Mouse (Mus musculus) kidney, embryonic 14.5 days (tissue): ENCODE results near the gene Eef1a1. TPM values are rescaled to one million over a fixed set of nuclear protein-coding genes. Genes with fewer than 3 reads are reported as not detected.
A peak's percentile ranks its signal among the peaks of the same experiment; 100 is the strongest.

Experiments used
- ATAC-seq: fragments of 200-750 bp; cut with Nextera tagmentation; 2 replicates; pipeline ENCODE4 v1.8.0; 2017; ENCODE audit warnings: moderate number of reproducible peaks, mild to moderate bottlenecking, moderate TSS enrichment, moderate library complexity; ENCODE audit not compliant: low FRiP score, low TSS enrichment
- H3K27ac ChIP-seq: fragments of 300-500 bp; sonication (generic); 2 replicates; pipeline ENCODE4 v1.5.1; 2014; ENCODE audit warnings: low read depth, mild to moderate bottlenecking, low read length, moderate library complexity, mixed read lengths
- H3K27me3 ChIP-seq: fragments of 300-500 bp; sonication (generic); 2 replicates; pipeline ENCODE4 v1.6.1; 2014; ENCODE audit warnings: mild to moderate bottlenecking, low read length; ENCODE audit not compliant: control insufficient read depth, insufficient read depth
- H3K36me3 ChIP-seq: fragments of 300-500 bp; sonication (generic); 2 replicates; pipeline ENCODE4 v1.6.1; 2014; ENCODE audit warnings: low read length, mixed read lengths; ENCODE audit not compliant: control insufficient read depth, insufficient read depth
- H3K4me1 ChIP-seq: fragments of 300-500 bp; sonication (generic); 2 replicates; pipeline ENCODE4 v1.6.1; 2014; ENCODE audit warnings: low read length, mixed read lengths; ENCODE audit not compliant: control insufficient read depth, insufficient read depth
- H3K4me2 ChIP-seq: fragments of 300-500 bp; sonication (generic); replicated peaks from 2 replicates; pipeline ENCODE4 v1.6.1; 2014; ENCODE audit warnings: low read depth, mild to moderate bottlenecking, low read length
- H3K4me3 ChIP-seq: fragments of 300-500 bp; sonication (generic); 2 replicates; pipeline ENCODE4 v1.5.1; 2014; ENCODE audit warnings: mild to moderate bottlenecking, low read length
- H3K9ac ChIP-seq: fragments of 300-500 bp; sonication (generic); 2 replicates; pipeline ENCODE4 v1.6.1; 2014; ENCODE audit warnings: low read depth, mild to moderate bottlenecking, low read length, moderate library complexity
- H3K9me3 ChIP-seq: fragments of 300-500 bp; sonication (generic); 2 replicates; pipeline ENCODE4 v1.6.1; 2016; ENCODE audit warnings: low read length; ENCODE audit not compliant: control insufficient read depth
- WGBS: fragments of 180-500 bp; shearing (Covaris S2); extraction: QIAGEN DNeasy Blood & Tissue Kit; methylation state at CpG from one replicate; pipeline ENCODE4 v1.1.7; 2014; 5-methylcytosine and 5-hydroxymethylcytosine counted together
- polyA plus RNA-seq: library from polyadenylated mRNA; unstranded; fragments of >200 nt; fragmentation: Nextera tagmentation; extraction: Ambion mirVana; gene quantifications from 2 replicates; pipeline ENCODE4 v1.2.1, GENCODE M21; 2014

Eef1a1 gene
- polyA plus RNA-seq, 1 experiment from 2014 or later: 6,193 TPM

DNA sequence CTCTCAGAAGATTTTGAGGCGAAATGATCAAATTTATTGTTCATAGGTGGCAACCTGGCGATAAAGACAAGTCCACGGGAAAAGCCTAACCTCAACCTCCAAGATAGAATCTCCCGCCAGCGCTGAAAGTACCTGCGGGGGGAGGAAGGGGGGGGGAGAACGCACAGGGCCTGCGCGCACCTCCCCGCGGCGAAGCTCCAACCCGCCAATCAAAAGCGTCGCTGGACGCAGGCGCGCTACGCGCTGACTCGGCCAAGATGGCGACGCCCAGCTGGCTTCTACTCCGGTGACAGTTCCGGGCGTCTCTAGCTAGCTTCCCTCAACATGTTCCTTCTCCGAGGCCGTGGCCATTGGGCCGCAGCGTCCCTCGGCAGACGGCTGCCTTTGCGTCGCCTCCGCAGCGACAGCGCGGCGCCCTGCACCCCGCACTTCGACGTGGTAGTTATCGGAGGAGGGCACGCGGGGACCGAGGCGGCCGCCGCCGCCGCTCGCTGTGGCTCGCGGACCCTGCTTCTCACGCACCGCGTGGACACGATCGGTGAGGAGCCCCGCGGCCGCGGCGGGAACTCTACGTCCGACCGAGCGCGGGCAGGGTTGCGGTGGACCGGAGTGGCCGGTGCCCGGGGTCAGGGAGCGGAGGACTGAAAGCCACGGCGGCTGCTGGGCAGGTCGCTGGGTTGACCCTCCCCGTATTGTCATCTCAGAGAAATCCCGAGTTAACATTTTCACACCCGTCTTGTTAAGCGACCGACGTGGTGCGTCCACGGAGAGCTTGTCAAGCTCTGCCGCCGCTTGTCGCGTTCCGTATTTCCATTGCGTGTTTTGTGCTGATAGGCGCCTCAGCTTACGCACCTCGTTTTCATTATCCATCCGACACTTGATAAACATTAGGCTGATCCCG, 40.7 kb downstream of the Eef1a1 start, which contains the start of the genes Mto1 and Gm17324:
Gene Mto1, plus strand, starts transcription at position 236 of the 901 bp plus-strand sequence.
Gene Gm17324, minus strand, starts transcription at position 814 of the 901 bp plus-strand sequence.
- Histone ChIP-seq H3K9ac (peak within 1 kb of the TSS; percentile 94), H3K9me3 (no peaks in the 10 kb centered on the region), H3K4me2 (peak within 1 kb of the TSS; percentile 77), H3K27ac (peak within 1 kb of the TSS; percentile 69; the same call in 1 of the 2 replicates), H3K4me1 (0 out of 2 replicates have a peak, but pooled peaks cover 2% of the 10 kb centered on the region), H3K27me3 (peaks cover 30% of the 10 kb centered on the region), H3K4me3 (peak within 1 kb of the TSS; percentile 96), H3K36me3 (peaks cover 6% of the 10 kb centered on the region; the same call in 1 of the 2 replicates)
- ATAC-seq: peak; percentile 95
- under 1% methylated on average over 95 of the region's 96 CpGs for WGBS

DNA sequence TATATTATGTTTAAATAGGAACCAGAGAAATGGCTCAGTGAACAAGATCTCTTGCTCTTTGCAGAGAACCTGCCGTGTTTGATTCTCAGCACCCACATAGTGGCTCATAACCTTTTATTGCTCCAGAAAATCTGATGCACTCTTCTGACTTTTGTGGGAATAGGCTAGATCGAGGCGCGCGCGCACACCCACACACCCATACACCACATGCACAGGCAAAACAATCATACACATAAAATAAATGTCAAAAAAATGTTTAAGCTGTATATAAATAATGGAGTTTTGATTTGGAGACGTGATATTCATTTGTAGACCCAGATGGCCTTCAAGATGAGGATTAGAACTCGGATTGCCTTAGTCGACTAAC, 41.4 kb downstream of the Eef1a1 start:
- peak; percentile 18; the same call in 1 of the 2 replicates for ATAC-seq
- Histone ChIP-seq H3K9ac (peak overlapping the region; percentile 94; the same call in 1 of the 2 replicates), H3K27ac (no peak overlapping the region), H3K9me3 (no peaks in the 10 kb centered on the region), H3K4me3 (peak overlapping the region; percentile 96), H3K27me3 (peaks cover 36% of the 10 kb centered on the region), H3K36me3 (peaks cover 3% of the 10 kb centered on the region; the same call in 1 of the 2 replicates), H3K4me2 (peak overlapping the region; percentile 77), H3K4me1 (0 out of 2 replicates have a peak, but pooled peaks cover 3% of the 10 kb centered on the region)
- 24% methylated on average over 9 of the region's 9 CpGs for WGBS

DNA sequence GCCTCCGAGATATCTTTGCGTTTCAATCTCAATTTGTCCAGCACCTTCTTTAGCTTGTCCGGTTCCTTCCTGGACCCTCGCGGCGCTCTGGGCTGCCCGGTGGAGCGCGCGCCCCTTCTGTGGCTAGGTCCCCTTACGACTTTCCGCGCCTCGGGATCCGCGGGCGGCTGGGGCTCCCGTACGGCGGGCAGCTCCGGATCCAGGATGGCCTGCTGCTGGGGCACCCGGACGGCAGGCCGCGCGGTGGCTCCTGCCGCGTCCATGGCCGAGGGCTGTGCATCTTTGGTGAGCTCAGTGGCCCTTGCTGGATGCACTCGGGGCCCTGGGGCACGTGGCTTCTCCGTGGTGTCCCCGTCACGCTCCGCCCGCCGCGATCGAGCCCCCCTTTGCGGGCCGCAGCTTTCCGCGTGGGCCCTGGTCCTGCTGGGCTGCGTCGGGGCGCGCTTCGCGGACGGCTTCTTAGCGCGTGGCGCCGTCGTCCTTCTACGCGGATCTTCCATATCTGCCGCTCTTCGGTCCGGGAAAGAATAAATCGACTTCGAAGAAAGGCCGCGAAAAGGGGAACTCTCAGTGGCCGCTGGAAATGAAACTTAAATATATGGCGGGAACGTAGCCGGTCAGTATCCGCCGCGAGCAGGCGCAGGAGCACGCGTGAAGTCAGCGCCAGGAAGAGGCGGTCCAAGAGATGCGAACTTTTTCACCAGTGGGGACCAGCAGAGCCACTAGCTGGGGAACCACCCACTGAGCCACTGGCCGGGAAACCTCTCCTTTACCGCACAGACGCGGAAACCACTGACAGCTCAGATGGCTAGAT, 46.2 kb downstream of the Eef1a1 start, which contains the start of gene Cgas:
Gene Cgas, minus strand, starts transcription at position 659 of the 814 bp plus-strand sequence.
- Histone ChIP-seq H3K4me2 (peak within 1 kb of the TSS; percentile 82), H3K27me3 (peaks cover 62% of the 10 kb centered on the region)
- WGBS: under 1% methylated on average over 81 of the region's 81 CpGs

GRCm38 (mm10) chr9:78442237-78442578, 46.7 kb downstream of the Eef1a1 start:
- H3K9me3 ChIP-seq: no peaks in the 10 kb centered on the region
- 0 out of 2 replicates have a peak, but pooled peaks cover 3% of the 10 kb centered on the region for H3K4me1 ChIP-seq
- peak overlapping the region; percentile 54 for H3K4me3 ChIP-seq
- ATAC-seq: peak; percentile 41; the same call in 1 of the 2 replicates
- peak overlapping the region; percentile 64 for H3K9ac ChIP-seq
- H3K27me3 ChIP-seq: peaks cover 62% of the 10 kb centered on the region
- no peaks in the 10 kb centered on the region for H3K36me3 ChIP-seq
- H3K4me2 ChIP-seq: peak overlapping the region; percentile 82
- WGBS: 5% methylated on average over 9 of the region's 9 CpGs
- no peak overlapping the region for H3K27ac ChIP-seq

More for the DNA sequence above, 46.2 kb downstream of the Eef1a1 start, which contains the start of gene Cgas:
- Histone ChIP-seq H3K9me3 (no peaks in the 10 kb centered on the region), H3K4me3 (peak within 1 kb of the TSS; percentile 54), H3K4me1 (0 out of 2 replicates have a peak, but pooled peaks cover 3% of the 10 kb centered on the region), H3K27ac (no peak within 1 kb of the TSS), H3K9ac (peak within 1 kb of the TSS; percentile 64), H3K36me3 (no peaks in the 10 kb centered on the region)
- ATAC-seq: peak; percentile 70

GRCm38 (mm10) chr9:78439426-78439825, 49.5 kb downstream of the Eef1a1 start:
- Histone ChIP-seq H3K4me3 (no peak overlapping the region), H3K9ac (no peak overlapping the region), H3K4me1 (0 out of 2 replicates have a peak, but pooled peaks cover 3% of the 10 kb centered on the region), H3K4me2 (no peak overlapping the region), H3K27me3 (peaks cover 44% of the 10 kb centered on the region), H3K9me3 (no peaks in the 10 kb centered on the region), H3K36me3 (no peaks in the 10 kb centered on the region), H3K27ac (no peak overlapping the region)
- no peak for ATAC-seq
- WGBS: 75% methylated on average over 5 of the region's 5 CpGs

DNA sequence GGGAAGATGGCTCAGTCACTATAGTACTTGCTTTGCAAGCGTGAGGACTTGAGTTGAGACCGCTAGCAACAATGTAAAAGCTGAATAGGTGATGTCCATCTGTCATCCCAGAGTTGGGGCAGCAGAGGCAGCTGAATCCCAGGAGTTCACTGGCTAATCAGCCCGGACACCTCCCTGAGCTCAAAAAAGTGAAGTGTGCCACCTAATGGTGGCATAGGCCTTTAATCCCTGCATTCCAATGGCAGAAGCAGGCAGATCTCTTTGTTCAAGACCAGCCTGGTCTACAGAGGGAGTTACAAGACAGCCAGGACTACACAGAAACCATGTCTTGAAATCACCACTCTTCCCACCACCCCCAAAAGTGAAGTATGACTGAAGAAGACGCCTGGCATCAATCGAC, 56.5 kb downstream of the Eef1a1 start:
- no peak for ATAC-seq
- Histone ChIP-seq H3K27ac (no peak overlapping the region), H3K4me3 (no peak overlapping the region), H3K9ac (no peak overlapping the region), H3K27me3 (no peaks in the 10 kb centered on the region), H3K4me2 (no peak overlapping the region), H3K9me3 (no peaks in the 10 kb centered on the region), H3K4me1 (no peaks in the 10 kb centered on the region), H3K36me3 (no peaks in the 10 kb centered on the region)
- WGBS: 88% methylated on average over 5 of the region's 5 CpGs

GRCm38 (mm10) chr9:78430486-78430885, 58.5 kb downstream of the Eef1a1 start:
- Histone ChIP-seq H3K9ac (no peak overlapping the region), H3K4me2 (no peak overlapping the region), H3K36me3 (no peaks in the 10 kb centered on the region), H3K27ac (no peak overlapping the region), H3K4me1 (no peaks in the 10 kb centered on the region), H3K4me3 (no peak overlapping the region), H3K9me3 (no peaks in the 10 kb centered on the region), H3K27me3 (no peaks in the 10 kb centered on the region)
- no peak for ATAC-seq
- WGBS: 63% methylated on average over 6 of the region's 6 CpGs

DNA sequence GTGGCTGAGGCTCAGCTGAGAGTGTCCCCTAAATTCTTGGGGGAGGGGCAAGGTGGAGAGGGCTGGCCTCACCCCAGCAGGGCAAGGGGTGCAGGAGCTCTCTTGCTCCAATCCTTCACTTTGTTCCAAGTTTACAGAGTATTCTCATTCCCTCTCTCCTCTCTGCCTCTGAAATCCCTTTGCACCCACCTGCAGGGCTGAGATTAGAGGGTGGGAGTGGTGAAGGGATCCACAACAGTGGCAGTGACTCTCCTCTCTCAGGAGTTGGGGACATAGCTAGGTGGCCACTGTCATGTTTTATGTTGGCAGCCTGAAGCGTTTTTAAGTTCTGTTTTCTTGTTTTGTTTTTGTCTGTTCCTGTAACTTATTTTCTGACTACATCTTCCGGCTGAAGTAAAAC, 59.4 kb downstream of the Eef1a1 start:
- Histone ChIP-seq H3K9ac (no peak overlapping the region), H3K27me3 (no peaks in the 10 kb centered on the region), H3K4me1 (no peaks in the 10 kb centered on the region), H3K4me3 (no peak overlapping the region), H3K27ac (no peak overlapping the region), H3K9me3 (no peaks in the 10 kb centered on the region), H3K4me2 (no peak overlapping the region), H3K36me3 (no peaks in the 10 kb centered on the region)
- WGBS: 54% methylated on average over 2 of the region's 2 CpGs
- ATAC-seq: peak; percentile 20; the same call in 1 of the 2 replicates
